Mouse (Mus musculus) ES-E14 (cell line): Measurements from ENCODE around the gene Vmn1r107. TPM values are rescaled to one million over a fixed set of nuclear protein-coding genes. Genes with fewer than 3 reads are reported as not detected.
"Not testable (repeated sequence)": the region's sequence is repeated elsewhere in the genome, so short reads cannot be mapped to it uniquely, and the experiment has no call there.

Source experiments
- DNase-seq: peaks from one replicate; pipeline ENCODE4 v3.0.0-alpha.2; 2013; ENCODE audit warnings: low read depth, low spot score
- H3K27ac ChIP-seq: 2 replicates; pipeline ENCODE4 v1.5.1; 2012; ENCODE audit warnings: low read depth, mild to moderate bottlenecking, low read length, moderate library complexity, mixed read lengths; ENCODE audit not compliant: poor library complexity, insufficient read depth, severe bottlenecking
- H3K36me3 ChIP-seq: 2 replicates; pipeline ENCODE4 v1.6.1; 2012; ENCODE audit warnings: mild to moderate bottlenecking, low read length, moderate library complexity, mixed read lengths; ENCODE audit not compliant: control insufficient read depth, poor library complexity, insufficient read depth, severe bottlenecking
- H3K4me1 ChIP-seq, 2 experiments: fragments of 150-350 bp in 1 of 2; sonication (generic) in 1 of 2; 2 replicates each; pipeline ENCODE4 v1.6.1; 2012; ENCODE audit warnings: low read length in 2 of 2, mild to moderate bottlenecking in 1 of 2, mixed read lengths in 1 of 2; ENCODE audit not compliant: control insufficient read depth in 2 of 2, insufficient read depth in 2 of 2, poor library complexity in 1 of 2
- H3K4me3 ChIP-seq, 2 experiments: fragments of 150-350 bp in 1 of 2; sonication (generic) in 1 of 2; 2 replicates each; pipeline ENCODE4 v1.5.1; 2012; ENCODE audit warnings: low read length in 2 of 2, low read depth in 1 of 2, mild to moderate bottlenecking in 1 of 2, mixed read lengths in 1 of 2; ENCODE audit not compliant: insufficient read depth in 1 of 2, poor library complexity in 1 of 2, severe bottlenecking in 1 of 2
- H3K9ac ChIP-seq: 2 replicates; pipeline ENCODE4 v1.6.1; 2012; ENCODE audit warnings: low read depth, mild to moderate bottlenecking, low read length, mixed read lengths; ENCODE audit not compliant: poor library complexity, insufficient read depth, severe bottlenecking
- H3K9me3 ChIP-seq: fragments of 150-350 bp; sonication (generic); 2 replicates; pipeline ENCODE4 v1.6.1; 2012; ENCODE audit warnings: low read depth, mild to moderate bottlenecking, low read length; ENCODE audit not compliant: control insufficient read depth, insufficient read depth
- in situ Hi-C, 2 experiments: fragments of 600-800 bp; cut with MboI; formaldehyde crosslinking; loops; one replicate each; pipeline ENCODE4 v1.15.1; 2025; ENCODE audit warnings: low sequenced_read_pairs in 2 of 2, inconsistent platforms in 1 of 2; ENCODE audit not compliant: unreplicated experiment in 2 of 2
- total RNA-seq: library from RNA; depleted of rRNA; stranded (reverse); fragments of 300-350 nt; gene quantifications from 2 replicates; pipeline ENCODE4 v1.2.3, GENCODE M21; 2012; rRNA removed

The Vmn1r107 gene
- total RNA-seq, result not detected in 2 replicates

DNA sequence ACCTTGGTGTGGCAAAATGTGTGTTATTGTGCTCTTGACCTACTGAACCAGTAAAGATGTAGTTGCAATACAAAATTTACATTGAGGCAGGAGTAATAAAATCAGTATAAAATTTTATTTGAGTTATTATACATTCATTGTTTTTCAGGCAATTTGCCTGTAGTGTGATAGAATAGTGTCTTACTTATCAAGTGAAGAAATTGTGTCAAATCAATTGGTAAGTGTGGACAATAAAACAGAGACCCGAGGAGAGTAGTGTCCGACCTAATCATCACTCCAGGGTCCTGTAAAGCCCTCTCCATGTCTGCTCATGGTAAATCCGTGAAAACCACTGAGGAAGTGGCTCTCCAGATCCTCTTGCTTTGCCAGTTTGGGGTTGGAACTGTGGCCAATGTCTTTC lies at the start of gene Vmn1r107:
Gene Vmn1r107, plus strand, starts transcription at position 301 of the 400 bp plus-strand sequence.
- in situ Hi-C loops, H3K27ac ChIP-seq, H3K9me3 ChIP-seq, H3K4me1 ChIP-seq, H3K4me3 ChIP-seq, H3K9ac ChIP-seq, H3K36me3 ChIP-seq, DNase-seq: not testable (repeated sequence)

DNA sequence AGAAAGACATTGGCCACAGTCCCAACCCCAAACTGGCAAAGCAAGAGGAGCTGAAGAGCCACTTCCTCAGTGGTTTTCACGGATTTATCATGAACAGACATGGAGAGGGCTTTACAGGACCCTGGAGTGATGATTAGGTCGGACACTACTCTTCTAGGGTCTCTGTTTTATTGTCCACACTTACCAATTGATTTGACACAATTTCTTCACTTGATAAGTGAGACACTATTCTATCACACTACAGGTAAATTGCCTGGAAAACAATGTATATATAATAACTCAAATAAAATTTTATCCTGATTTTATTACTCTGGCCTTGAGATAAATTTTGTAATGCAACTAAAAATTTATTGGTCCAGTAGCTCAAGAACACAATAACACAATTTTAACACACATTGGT lies 34.4 kb downstream of the Vmn1r107 start, which contains the start of gene Vmn1r111:
Gene Vmn1r111, minus strand, starts transcription at position 101 of the 400 bp plus-strand sequence.
- H3K27ac ChIP-seq, H3K9me3 ChIP-seq, H3K36me3 ChIP-seq, in situ Hi-C loops, DNase-seq, H3K9ac ChIP-seq, H3K4me3 ChIP-seq, H3K4me1 ChIP-seq: not testable (repeated sequence)

Other genes starting within 250 kb of the Vmn1r107 start
- not detected in 2 replicates for gene Vmn1r101, start 226.3 kb upstream of the Vmn1r107 start, total RNA-seq
- gene Gm10670, start 194.0 kb upstream of the Vmn1r107 start, total RNA-seq, result not detected in 2 replicates
- gene Vmn1r103, start 158.4 kb upstream of the Vmn1r107 start, total RNA-seq, result not detected in 2 replicates
- not detected in 2 replicates for gene Vmn1r104, start 135.1 kb upstream of the Vmn1r107 start, total RNA-seq
- not detected in 2 replicates for gene Gm5726, start 123.2 kb upstream of the Vmn1r107 start, total RNA-seq
- not detected in 2 replicates for gene Gm4141, start 92.7 kb upstream of the Vmn1r107 start, total RNA-seq
- gene Gm4513, start 69.9 kb upstream of the Vmn1r107 start, total RNA-seq, result not detected in 2 replicates
- not detected in 2 replicates for gene Vmn1r111, start 34.3 kb downstream of the Vmn1r107 start, total RNA-seq
- gene Gm10668, start 61.7 kb downstream of the Vmn1r107 start, total RNA-seq, result not detected in 2 replicates
- gene Vmn1r112, start 102.3 kb downstream of the Vmn1r107 start, total RNA-seq, result not detected in 2 replicates
- gene Vmn1r113, start 118.4 kb downstream of the Vmn1r107 start, total RNA-seq, result not detected in 2 replicates
- not detected in 2 replicates for gene Vmn1r114, start 143.3 kb downstream of the Vmn1r107 start, total RNA-seq
- gene Vmn1r115, start 176.1 kb downstream of the Vmn1r107 start, total RNA-seq, result not detected in 2 replicates
- gene Vmn1r116, start 203.3 kb downstream of the Vmn1r107 start, total RNA-seq, result not detected in 2 replicates
- not detected in 2 replicates for gene Vmn1r117, start 215.2 kb downstream of the Vmn1r107 start, total RNA-seq
- gene Vmn1r118, start 243.4 kb downstream of the Vmn1r107 start, total RNA-seq, result not detected in 2 replicates